Mouse (Mus musculus): ENCODE data around the gene Olfr330. TPM values are rescaled to one million over a fixed set of nuclear protein-coding genes. Genes with fewer than 3 reads are reported as not detected.
"Not testable (repeated sequence)": the region's sequence is repeated elsewhere in the genome, so short reads cannot be mapped to it uniquely, and the experiment has no call there.

The Olfr330 gene
- total RNA-seq (2021): not detected

GRCm38 (mm10) chr11:58534736-58535135, at the start of gene Olfr330:
Olfr330 (minus strand) TSS chr11:58534836.
- DNase-seq; intact Hi-C loops (cut with DNase I): not testable (repeated sequence)

GRCm38 (mm10) chr11:58578636-58579035, 44.0 kb upstream of the Olfr330 start:
- peak; percentile 58 for DNase-seq
- intact Hi-C loops (cut with DNase I): no loop called here

GRCm38 (mm10) chr11:58577430-58577829, 42.8 kb upstream of the Olfr330 start, which contains the start of gene Olfr325:
Olfr325 (plus strand) TSS chr11:58577730.
- intact Hi-C loops (cut with DNase I): no loop called here
- DNase-seq: no peak

- no peak for DNase-seq
- intact Hi-C loops (cut with DNase I): no loop called here
Measured at GRCm38 (mm10) chr11:58570405-58570804, 35.8 kb upstream of the Olfr330 start, which contains the start of gene Olfr224. Olfr224 (minus strand) TSS chr11:58570553.

GRCm38 (mm10) chr11:58555536-58555935, 20.9 kb upstream of the Olfr330 start, which contains the start of gene Olfr328:
Olfr328 (minus strand) TSS chr11:58555636.
- intact Hi-C loops (cut with DNase I): no loop called here
- no peak for DNase-seq

GRCm38 (mm10) chr11:58546322-58546721, 11.7 kb upstream of the Olfr330 start, which contains the start of gene Olfr329-ps:
Olfr329-ps (minus strand) TSS chr11:58546422.
- DNase-seq: no peak
- intact Hi-C loops (cut with DNase I): no loop called here

DNA sequence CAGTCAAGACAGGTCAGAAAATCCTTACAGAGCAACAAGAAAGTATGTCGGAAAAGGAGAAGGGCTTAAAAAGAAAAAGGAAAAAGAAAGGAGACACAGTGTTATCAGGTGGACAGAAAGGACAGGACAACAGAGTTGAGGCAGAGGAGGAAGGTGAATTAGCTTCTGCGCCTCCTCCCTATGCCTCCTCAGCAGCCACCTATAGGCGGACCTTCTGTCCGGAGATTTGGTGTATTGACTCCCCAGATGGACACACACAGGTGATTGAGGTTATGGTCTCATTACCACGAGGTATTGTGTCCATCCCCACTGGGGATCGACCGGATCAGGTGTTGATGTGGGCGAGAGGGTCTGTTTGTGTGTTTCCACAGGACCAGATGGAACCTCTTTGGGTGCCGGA, 14.9 kb downstream of the Olfr330 start:
- peak; percentile 5 for DNase-seq
- intact Hi-C loops (cut with DNase I): not testable (repeated sequence)

- intact Hi-C loops (cut with DNase I): not testable (repeated sequence)
Measured at GRCm38 (mm10) chr11:58518916-58519315, 15.7 kb downstream of the Olfr330 start.

GRCm38 (mm10) chr11:58509058-58509457, 25.6 kb downstream of the Olfr330 start:
- DNase-seq; intact Hi-C loops (cut with DNase I): not testable (repeated sequence)

More at GRCm38 (mm10) chr11:58518916-58519315, 15.7 kb downstream of the Olfr330 start:
- DNase-seq: peak; percentile 70

GRCm38 (mm10) chr11:58502472-58502871, 32.2 kb downstream of the Olfr330 start, which contains the start of gene Olfr331:
Olfr331 (minus strand) TSS chr11:58502572.
- intact Hi-C loops (cut with DNase I); DNase-seq: not testable (repeated sequence)

- intact Hi-C loops (cut with DNase I): loop anchor here (10.0 kb wide), 1 partner anchor 314 kb away; no protein-coding TSS in a partner anchor
Measured at GRCm38 (mm10) chr11:58499290-58499689, 35.3 kb downstream of the Olfr330 start.

DNA sequence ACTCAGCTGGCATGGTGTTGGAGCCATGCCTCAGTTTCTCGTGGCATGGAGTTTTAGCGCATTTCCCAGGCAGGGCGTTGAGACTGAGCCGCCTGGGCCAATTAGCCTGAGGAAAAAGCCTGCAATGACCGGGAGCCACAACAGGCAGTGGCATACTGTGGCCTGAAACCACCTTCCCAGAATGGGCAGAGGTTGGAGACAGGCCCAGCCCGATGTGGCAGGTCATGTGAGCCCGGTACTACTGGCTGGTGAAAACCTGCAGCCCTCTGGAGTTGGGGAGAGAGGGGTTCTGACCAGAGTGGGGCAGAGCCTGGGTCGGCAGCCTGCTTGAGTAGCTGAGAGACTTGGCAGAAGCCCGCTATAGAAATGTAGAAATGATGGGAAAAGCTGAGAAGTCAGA, 35.9 kb downstream of the Olfr330 start:
- intact Hi-C loops (cut with DNase I): loop anchor here (10.0 kb wide), 1 partner anchor 314 kb away; no protein-coding TSS in a partner anchor
- no peak for DNase-seq

More at GRCm38 (mm10) chr11:58499290-58499689, 35.3 kb downstream of the Olfr330 start:
- no peak for DNase-seq

GRCm38 (mm10) chr11:58492455-58492854, 42.2 kb downstream of the Olfr330 start, which contains the start of gene Olfr332:
Olfr332 (minus strand) TSS chr11:58492555.
- DNase-seq: no peak
- intact Hi-C loops (cut with DNase I): loop anchor here (10.0 kb wide), 1 partner anchor 308 kb away; no protein-coding TSS in a partner anchor

Other genes starting within 250 kb of the Olfr330 start
- gene Zfp692, start 227.8 kb downstream of the Olfr330 start, total RNA-seq (2021): 10 to 100 TPM; 30.4 to 32.2 TPM
- gene Zfp672, start 204.5 kb downstream of the Olfr330 start, total RNA-seq (2021): 10 to 100 TPM; 43.5 TPM
- gene Sh3bp5l, start 204.1 kb downstream of the Olfr330 start, total RNA-seq (2021): 10 to 100 TPM; 44.2 to 48.8 TPM
- gene Lypd8, start 155.8 kb downstream of the Olfr330 start, total RNA-seq (2021): not detected
- not detected for gene 1810065E05Rik, start 113.7 kb downstream of the Olfr330 start, total RNA-seq (2021)
- gene Gm12253, start 102.3 kb downstream of the Olfr330 start, total RNA-seq (2021): not detected
- not detected for gene Lypd9, start 81.9 kb downstream of the Olfr330 start, total RNA-seq (2021)
- not detected for gene Olfr30, start 72.6 kb downstream of the Olfr330 start, total RNA-seq (2021)
- not detected for gene Olfr332, start 42.3 kb downstream of the Olfr330 start, total RNA-seq (2021)
- not detected for gene Olfr331, start 32.3 kb downstream of the Olfr330 start, total RNA-seq (2021)
- not detected for gene Olfr329-ps, start 11.6 kb upstream of the Olfr330 start, total RNA-seq (2021)
- under 1 TPM; 0.12 to 0.34 TPM for gene Olfr328, start 20.8 kb upstream of the Olfr330 start, total RNA-seq (2021)
- gene Olfr224, start 35.7 kb upstream of the Olfr330 start, total RNA-seq (2021): not detected
- not detected for gene Olfr325, start 42.9 kb upstream of the Olfr330 start, total RNA-seq (2021)
- gene Olfr324, start 60.3 kb upstream of the Olfr330 start, total RNA-seq (2021): not detected
- gene 2210407C18Rik, start 81.2 kb upstream of the Olfr330 start, total RNA-seq (2021): not detected
- gene Olfr323, start 95.7 kb upstream of the Olfr330 start, total RNA-seq (2021): not detected
- gene Trim58, start 105.6 kb upstream of the Olfr330 start, total RNA-seq (2021): under 1 TPM in 1 of 2 experiments, not detected in 1; 0.26 TPM
- gene Olfr322, start 123.9 kb upstream of the Olfr330 start, total RNA-seq (2021): not detected
- not detected for gene Olfr320, start 146.3 kb upstream of the Olfr330 start, total RNA-seq (2021)
- not detected for gene Olfr319, start 164.3 kb upstream of the Olfr330 start, total RNA-seq (2021)
- gene Olfr318, start 189.2 kb upstream of the Olfr330 start, total RNA-seq (2021): not detected
- under 1 TPM in 1 of 2 experiments, not detected in 1; 0.30 TPM for gene Olfr317, start 204.4 kb upstream of the Olfr330 start, total RNA-seq (2021)
- gene Olfr316, start 217.9 kb upstream of the Olfr330 start, total RNA-seq (2021): not detected
- not detected for gene Olfr315, start 238.4 kb upstream of the Olfr330 start, total RNA-seq (2021)
- gene Olfr314, start 248.1 kb upstream of the Olfr330 start, total RNA-seq (2021): not detected

Measured in left cerebral cortex, postnatal 4 days (tissue).